Mouse (Mus musculus) urinary bladder, adult 18-20 months (tissue): Measurements from ENCODE around the gene Olfr866.

Source experiments
- DNase-seq, 2 experiments: peaks; one replicate each; pipeline ENCODE4 v3.0.0; 2022; ENCODE audit warnings: low spot score in 2 of 2, mixed read lengths in 2 of 2

Gene Olfr866

DNA sequence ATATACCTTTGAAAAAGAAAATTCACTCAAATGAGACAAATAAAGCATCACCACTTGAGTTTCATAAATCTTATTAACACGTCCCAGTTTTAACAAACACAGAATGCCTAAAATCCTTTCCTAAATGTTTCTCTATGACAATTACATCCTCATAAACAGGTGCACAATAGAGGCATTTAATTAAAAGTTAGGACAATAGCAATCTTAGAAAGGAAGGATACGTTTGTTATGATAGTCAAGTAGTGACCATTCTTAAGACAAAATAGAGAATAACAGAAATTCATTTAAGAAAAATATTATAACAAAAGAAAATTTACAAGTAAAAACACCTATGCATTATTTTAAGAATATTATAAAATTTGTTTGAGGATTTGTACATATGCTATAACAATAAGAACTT lies at the start of gene Olfr866:
Olfr866 (minus strand) TSS at position 101 of the 400 bp plus-strand sequence.
- DNase-seq: no peak

- no peak for DNase-seq
These were observed 45.8 kb upstream of the Olfr866 start for GRCm38 (mm10) chr9:20073523-20074177.

GRCm38 (mm10) chr9:20071291-20071690 lies 43.5 kb upstream of the Olfr866 start:
- no peak for DNase-seq

DNA sequence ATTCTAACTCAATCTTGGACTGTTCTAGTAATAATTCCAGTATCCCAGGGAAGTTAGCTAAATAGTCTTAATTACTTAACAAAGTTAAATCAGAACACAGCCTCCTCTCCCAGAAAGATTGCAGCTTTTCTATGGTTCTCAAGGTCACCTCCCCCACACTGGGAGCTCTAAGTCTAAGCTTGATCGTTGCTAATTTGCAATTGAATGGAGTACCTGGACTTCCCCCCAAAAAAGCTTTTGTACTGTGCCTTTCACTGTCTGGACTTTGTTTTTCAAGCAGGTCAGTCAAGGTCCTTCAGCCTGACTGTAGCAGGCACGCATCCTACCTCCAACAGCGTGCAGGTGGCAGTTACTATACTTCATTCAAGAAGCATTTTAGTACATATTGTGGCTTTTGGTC lies 42.4 kb upstream of the Olfr866 start:
- no peak for DNase-seq

DNA sequence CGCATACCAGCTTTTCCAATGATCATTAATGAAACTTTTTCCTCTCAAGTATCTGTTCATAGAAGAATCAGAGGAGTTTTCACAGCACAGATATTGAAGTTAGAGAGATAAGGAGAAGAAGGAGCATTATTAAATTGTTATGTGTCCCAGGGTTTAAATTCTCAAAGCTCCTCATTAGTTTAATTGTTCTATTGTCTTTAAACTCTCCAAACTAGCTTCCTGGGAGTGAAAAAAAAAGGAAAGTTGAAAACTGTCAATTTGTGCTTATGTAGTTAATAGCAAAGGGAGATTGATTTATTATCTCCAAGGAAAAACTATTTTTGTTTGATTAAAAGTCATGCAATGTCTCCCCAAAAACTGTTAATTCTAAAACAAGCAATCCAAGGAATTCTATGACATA lies 29.6 kb upstream of the Olfr866 start, which contains the start of gene Olfr867:
Olfr867 (minus strand) TSS at position 101 of the 400 bp plus-strand sequence.
- no peak for DNase-seq

DNA sequence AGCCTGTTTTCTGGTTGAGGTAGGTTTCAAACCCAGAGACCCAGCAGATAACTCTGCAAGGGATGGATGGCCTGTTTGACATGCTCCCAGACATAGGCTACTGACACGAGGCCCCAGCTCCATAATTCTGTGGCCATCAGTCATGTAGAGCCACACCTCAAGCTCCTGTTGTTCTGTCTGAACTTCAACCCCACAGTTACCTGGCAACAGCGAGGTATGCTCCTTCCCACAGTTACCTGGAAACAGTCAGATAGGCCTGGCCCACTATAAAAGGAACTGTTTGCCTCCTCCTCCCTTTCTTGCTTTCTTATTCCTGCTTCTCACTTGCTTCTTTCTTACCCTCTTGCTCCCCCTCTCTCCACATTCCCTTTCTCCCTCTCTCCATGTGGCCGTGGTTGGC lies 20.1 kb upstream of the Olfr866 start:
- DNase-seq: no peak
